Mouse (Mus musculus): ENCODE results near the gene Surf6. TPM values are rescaled to one million over a fixed set of nuclear protein-coding genes. Genes with fewer than 3 reads are reported as not detected.
"Not testable (repeated sequence)": the region's sequence is repeated elsewhere in the genome, so short reads cannot be mapped to it uniquely, and the experiment has no call there.

Surf6 gene
- total RNA-seq, 4 experiments from 2014 or later: 11.0 to 13.7 (median 12.1) TPM

- no peak for DNase-seq (ENCODE audit: low spot score)
Measured at GRCm38 (mm10) chr2:26913416-26914147, 10.9 kb upstream of the Surf6 start.

- DNase-seq (ENCODE audit: low spot score): no peak
Measured at GRCm38 (mm10) chr2:26912253-26912770, 9.6 kb upstream of the Surf6 start.

- no peak for DNase-seq (ENCODE audit: low spot score)
Measured at GRCm38 (mm10) chr2:26910994-26911765, 8.5 kb upstream of the Surf6 start.

- DNase-seq (ENCODE audit: low spot score): peak; percentile 99
Measured at GRCm38 (mm10) chr2:26910124-26910993, 7.7 kb upstream of the Surf6 start, which contains the start of the genes Med22 and Rpl7a. Gene Med22 (minus strand): TSS chr2:26910677. Gene Rpl7a (plus strand): TSS chr2:26910764.

- DNase-seq (ENCODE audit: low spot score): no peak
Measured at GRCm38 (mm10) chr2:26909387-26909784, 6.7 kb upstream of the Surf6 start.

- DNase-seq (ENCODE audit: low spot score): no peak
Measured at GRCm38 (mm10) chr2:26908710-26909386, 6.2 kb upstream of the Surf6 start.

- DNase-seq (ENCODE audit: low spot score): peak; percentile 28
Measured at GRCm38 (mm10) chr2:26907109-26907508, 4.4 kb upstream of the Surf6 start.

- DNase-seq (ENCODE audit: low spot score): no peak
Measured at GRCm38 (mm10) chr2:26906431-26906830, 3.8 kb upstream of the Surf6 start.

GRCm38 (mm10) chr2:26905936-26906335 lies 3.3 kb upstream of the Surf6 start:
- no peak for DNase-seq (ENCODE audit: low spot score)

GRCm38 (mm10) chr2:26903311-26903710 lies 632 bp upstream of the Surf6 start:
- DNase-seq (ENCODE audit: low spot score): no peak

GRCm38 (mm10) chr2:26901834-26902400 lies 762 bp downstream of the Surf6 start:
- no peak for DNase-seq (ENCODE audit: low spot score)

GRCm38 (mm10) chr2:26900731-26901130 lies 1.9 kb downstream of the Surf6 start:
- DNase-seq (ENCODE audit: low spot score): no peak

- DNase-seq (ENCODE audit: low spot score): no peak
Measured at GRCm38 (mm10) chr2:26895898-26896297, 6.8 kb downstream of the Surf6 start.

- DNase-seq (ENCODE audit: low spot score): not testable (repeated sequence)
Measured at GRCm38 (mm10) chr2:26886170-26886569, 16.5 kb downstream of the Surf6 start.

GRCm38 (mm10) chr2:26885541-26885940 lies 17.1 kb downstream of the Surf6 start:
- DNase-seq (ENCODE audit: low spot score): not testable (repeated sequence)

- DNase-seq (ENCODE audit: low spot score): no peak
Measured at GRCm38 (mm10) chr2:26878571-26878970, 24.1 kb downstream of the Surf6 start.

GRCm38 (mm10) chr2:26870666-26871065 lies 32.0 kb downstream of the Surf6 start:
- DNase-seq (ENCODE audit: low spot score): no peak

- DNase-seq (ENCODE audit: low spot score): no peak
Measured at GRCm38 (mm10) chr2:26864879-26865278, 37.8 kb downstream of the Surf6 start, which contains the start of gene Abo. Gene Abo (minus strand): TSS chr2:26864979.

- DNase-seq (ENCODE audit: low spot score): no peak
Measured at GRCm38 (mm10) chr2:26862856-26863255, 39.8 kb downstream of the Surf6 start.

- DNase-seq (ENCODE audit: low spot score): peak; percentile 5
Measured at GRCm38 (mm10) chr2:26847706-26848105, 55.0 kb downstream of the Surf6 start.

All from heart, adult 8-10 months (tissue).